Mouse (Mus musculus) thymus, adult 2 months (tissue): ENCODE data around the gene Gng2. TPM values are rescaled to one million over a fixed set of nuclear protein-coding genes. Genes with fewer than 3 reads are reported as not detected.

ENCODE experiments used
- DNase-seq: peaks from one replicate; pipeline ENCODE4 v3.0.0; 2021
- H3K27ac ChIP-seq: fragments of 200-500 bp; 2 replicates; pipeline ENCODE4 v1.5.1; 2012; ENCODE audit warnings: low read length, control low read depth; ENCODE audit not compliant: control insufficient read depth, insufficient read depth
- H3K27me3 ChIP-seq: fragments of 200-500 bp; 2 replicates; pipeline ENCODE4 v1.6.1; 2012; ENCODE audit warnings: mild to moderate bottlenecking, low read length, moderate library complexity, mixed read lengths; ENCODE audit not compliant: control insufficient read depth, insufficient read depth
- H3K36me3 ChIP-seq: fragments of 200-500 bp; 2 replicates; pipeline ENCODE4 v1.6.1; 2012; ENCODE audit warnings: mild to moderate bottlenecking, low read length, moderate library complexity; ENCODE audit not compliant: control insufficient read depth, insufficient read depth
- H3K4me1 ChIP-seq: fragments of 200-500 bp; replicated peaks from 2 replicates; pipeline ENCODE4 v1.6.1; 2012; ENCODE audit warnings: low read length; ENCODE audit not compliant: control insufficient read depth, insufficient read depth
- H3K4me3 ChIP-seq: fragments of 200-500 bp; 2 replicates; pipeline ENCODE4 v1.5.1; 2012; ENCODE audit warnings: mild to moderate bottlenecking, low read length, control low read depth, moderate library complexity; ENCODE audit not compliant: control insufficient read depth, insufficient read depth
- CTCF ChIP-seq: fragments of 200-500 bp; IDR thresholded peaks from 2 replicates; pipeline ENCODE4 v1.5.1; 2012; ENCODE audit warnings: mild to moderate bottlenecking, control low read depth, low read length, moderate library complexity, borderline replicate concordance; ENCODE audit not compliant: control insufficient read depth, poor library complexity, insufficient read depth; ENCODE audit errors: extremely low read depth
- POLR2A ChIP-seq: fragments of 200-500 bp; IDR thresholded peaks from 2 replicates; pipeline ENCODE4 v1.6.1; 2012; ENCODE audit warnings: mild to moderate bottlenecking, low read length, control low read depth, moderate library complexity; ENCODE audit not compliant: control insufficient read depth, poor library complexity, insufficient read depth; ENCODE audit errors: extremely low read depth
- WGBS: fragments of 180-500 bp; shearing (Covaris S2); methylation state at CpG from one replicate; pipeline ENCODE4 v1.1.7; 2018; 5-methylcytosine and 5-hydroxymethylcytosine counted together
- polyA plus RNA-seq: library from polyadenylated mRNA; depleted of rRNA; stranded (reverse); fragments of >200 nt; gene quantifications from 2 replicates; pipeline ENCODE4 v1.2.3, GENCODE M21; 2012

Gene Gng2
- polyA plus RNA-seq, 1 experiment, result 12.3 TPM

GRCm38 (mm10) chr14:19861311-19862080 lies 115.9 kb downstream of the Gng2 start:
- peak; percentile 9 for DNase-seq
- Histone ChIP-seq H3K36me3 (no peaks in the 10 kb centered on the region), H3K27me3 (no peaks in the 10 kb centered on the region), H3K4me1 (no peaks in the 10 kb centered on the region), H3K4me3 (no peak overlapping the region), H3K27ac (no peak overlapping the region)
- WGBS, result 83% methylated on average over 8 of the region's 8 CpGs
- TF ChIP-seq CTCF, result no peak
- no peak for TF ChIP-seq POLR2A

DNA sequence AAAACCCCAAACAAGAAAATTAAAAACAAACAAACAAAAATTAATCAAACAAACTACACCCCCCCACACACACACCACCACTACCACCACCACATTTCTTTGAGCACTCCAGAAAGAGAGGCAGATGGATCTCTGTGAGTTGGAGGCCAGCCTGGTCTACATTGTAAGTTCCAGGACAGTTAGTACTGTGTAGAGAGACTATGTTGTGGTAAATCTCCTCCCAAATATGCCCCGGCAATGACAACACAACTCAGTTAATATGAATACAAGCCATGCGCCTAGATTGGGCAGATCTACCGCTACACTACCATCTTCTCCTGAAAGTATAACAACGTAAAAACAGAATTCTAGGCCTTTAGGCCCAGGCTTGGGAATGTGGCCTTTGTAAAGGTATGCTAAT lies 117.1 kb downstream of the Gng2 start:
- 96% methylated on average over 4 of the region's 4 CpGs for WGBS
- no peaks in the 10 kb centered on the region for H3K27me3 ChIP-seq
- TF ChIP-seq CTCF (no peak), POLR2A (no peak)
- no peak for DNase-seq
- no peaks in the 10 kb centered on the region for H3K36me3 ChIP-seq
- no peak overlapping the region for H3K4me3 ChIP-seq
- H3K4me1 ChIP-seq, result no peaks in the 10 kb centered on the region
- H3K27ac ChIP-seq, result no peak overlapping the region

GRCm38 (mm10) chr14:19858808-19859776 lies 118.3 kb downstream of the Gng2 start:
- DNase-seq, result no peak
- 61% methylated on average over 8 of the region's 8 CpGs for WGBS
- H3K4me3 ChIP-seq, result no peak overlapping the region
- no peaks in the 10 kb centered on the region for H3K4me1 ChIP-seq
- no peaks in the 10 kb centered on the region for H3K27me3 ChIP-seq
- no peaks in the 10 kb centered on the region for H3K36me3 ChIP-seq
- no peak for TF ChIP-seq POLR2A
- no peak for TF ChIP-seq CTCF
- no peak overlapping the region for H3K27ac ChIP-seq

GRCm38 (mm10) chr14:19858279-19858678 lies 119.1 kb downstream of the Gng2 start:
- DNase-seq, result no peak
- Histone ChIP-seq H3K27ac (no peak overlapping the region), H3K4me3 (no peak overlapping the region), H3K36me3 (no peaks in the 10 kb centered on the region), H3K27me3 (no peaks in the 10 kb centered on the region), H3K4me1 (no peaks in the 10 kb centered on the region)
- WGBS, result 96% methylated on average over 2 of the region's 2 CpGs
- TF ChIP-seq CTCF (no peak), POLR2A (no peak)

DNA sequence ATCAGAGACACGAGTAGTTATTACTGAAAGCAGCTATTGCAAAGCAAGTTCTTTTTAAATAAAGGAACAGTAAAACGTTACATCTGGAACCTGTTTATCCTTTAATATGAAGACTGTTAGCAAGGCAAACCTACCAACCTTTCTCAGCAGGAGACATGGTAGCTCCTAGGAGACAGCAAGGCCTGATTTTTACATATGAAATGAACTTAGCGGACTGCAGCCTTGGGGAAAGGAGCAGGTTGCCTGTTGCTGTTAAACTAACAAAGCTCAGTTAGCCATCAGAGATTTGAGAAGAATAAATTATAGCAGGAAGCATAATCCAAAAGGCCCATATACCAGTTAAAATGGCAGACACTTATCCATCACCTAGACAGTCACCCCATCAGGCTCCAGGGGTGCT lies 124.0 kb downstream of the Gng2 start:
- Histone ChIP-seq H3K27me3 (no peaks in the 10 kb centered on the region), H3K36me3 (no peaks in the 10 kb centered on the region), H3K4me3 (no peak overlapping the region), H3K4me1 (no peaks in the 10 kb centered on the region), H3K27ac (no peak overlapping the region)
- DNase-seq, result no peak
- TF ChIP-seq POLR2A (no peak), CTCF (no peak)
- WGBS, result 90% methylated on average over 3 of the region's 3 CpGs

GRCm38 (mm10) chr14:19839600-19840332 lies 137.7 kb downstream of the Gng2 start:
- 26% methylated on average over 15 of the region's 15 CpGs for WGBS

More at GRCm38 (mm10) chr14:19839600-19840332, 137.7 kb downstream of the Gng2 start:
- Histone ChIP-seq H3K4me3 (no peak overlapping the region), H3K27me3 (no peaks in the 10 kb centered on the region), H3K4me1 (no peaks in the 10 kb centered on the region; the same call in 1 of the 2 replicates), H3K27ac (no peak overlapping the region), H3K36me3 (no peaks in the 10 kb centered on the region)
- DNase-seq, result peak; percentile 73
- TF ChIP-seq CTCF (peak; percentile 79; the same call in 1 of the 2 replicates), POLR2A (0 out of 2 replicates have a peak, but pooled peaks have one; percentile 18)
